Mouse (Mus musculus) adrenal gland, adult 2 months (tissue): ENCODE data around the gene Abcc9. TPM values are rescaled to one million over a fixed set of nuclear protein-coding genes. Genes with fewer than 3 reads are reported as not detected.

ENCODE experiments used
- DNase-seq: peaks from one replicate; pipeline ENCODE4 v3.0.0; 2021
- polyA plus RNA-seq: library from polyadenylated mRNA; depleted of rRNA; stranded (reverse); fragments of >200 nt; gene quantifications from 2 replicates; pipeline ENCODE4 v1.2.3, GENCODE M21; 2012
- total RNA-seq, 2 experiments: library from RNA; stranded (reverse); gene quantifications; 2 replicates each; pipeline ENCODE4 v1.2.3; 2021

Gene Abcc9
- total and polyA plus RNA-seq, 3 experiments = 3.1 to 17.3 (median 13.7) TPM

DNA sequence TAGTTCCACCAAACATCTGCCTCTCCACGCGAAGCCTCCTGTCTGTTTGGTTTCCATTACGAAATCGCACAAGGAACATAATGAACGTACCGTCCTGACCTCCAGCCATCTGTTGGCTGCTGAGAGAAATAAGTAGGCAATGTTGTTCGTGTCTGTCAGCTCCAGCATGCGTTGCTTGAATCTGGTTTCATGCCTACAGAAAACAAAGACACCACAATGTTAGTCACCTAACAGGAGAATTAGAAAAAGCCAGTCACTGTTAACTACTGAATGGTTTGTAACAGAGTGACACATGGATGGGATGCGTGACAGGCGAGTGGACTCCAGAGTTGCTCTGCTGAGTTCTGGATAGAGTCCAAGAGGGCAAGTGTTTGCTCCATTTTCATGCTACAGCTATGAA, 87.8 kb downstream of the Abcc9 start:
- DNase-seq = peak; percentile 3

DNA sequence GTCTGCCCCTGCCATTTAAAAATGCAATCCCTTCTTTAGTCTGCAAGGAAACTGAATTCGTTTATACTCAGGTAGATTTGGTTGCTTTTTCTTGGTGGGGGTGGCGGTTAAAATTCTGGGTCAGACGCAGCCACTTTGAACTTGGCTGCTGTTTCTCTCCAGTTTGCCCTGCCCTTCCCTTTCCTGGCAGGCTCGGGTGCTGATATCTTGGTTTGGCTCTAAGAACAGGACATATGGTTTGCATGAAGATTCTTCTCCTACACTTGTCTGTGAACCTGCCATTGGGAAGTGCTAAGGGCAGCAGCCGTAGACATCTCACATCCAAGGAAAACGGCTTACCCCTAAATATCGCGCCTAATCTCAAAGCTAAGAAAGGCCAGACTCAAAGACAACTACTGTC, 89.7 kb downstream of the Abcc9 start:
- DNase-seq = no peak

DNA sequence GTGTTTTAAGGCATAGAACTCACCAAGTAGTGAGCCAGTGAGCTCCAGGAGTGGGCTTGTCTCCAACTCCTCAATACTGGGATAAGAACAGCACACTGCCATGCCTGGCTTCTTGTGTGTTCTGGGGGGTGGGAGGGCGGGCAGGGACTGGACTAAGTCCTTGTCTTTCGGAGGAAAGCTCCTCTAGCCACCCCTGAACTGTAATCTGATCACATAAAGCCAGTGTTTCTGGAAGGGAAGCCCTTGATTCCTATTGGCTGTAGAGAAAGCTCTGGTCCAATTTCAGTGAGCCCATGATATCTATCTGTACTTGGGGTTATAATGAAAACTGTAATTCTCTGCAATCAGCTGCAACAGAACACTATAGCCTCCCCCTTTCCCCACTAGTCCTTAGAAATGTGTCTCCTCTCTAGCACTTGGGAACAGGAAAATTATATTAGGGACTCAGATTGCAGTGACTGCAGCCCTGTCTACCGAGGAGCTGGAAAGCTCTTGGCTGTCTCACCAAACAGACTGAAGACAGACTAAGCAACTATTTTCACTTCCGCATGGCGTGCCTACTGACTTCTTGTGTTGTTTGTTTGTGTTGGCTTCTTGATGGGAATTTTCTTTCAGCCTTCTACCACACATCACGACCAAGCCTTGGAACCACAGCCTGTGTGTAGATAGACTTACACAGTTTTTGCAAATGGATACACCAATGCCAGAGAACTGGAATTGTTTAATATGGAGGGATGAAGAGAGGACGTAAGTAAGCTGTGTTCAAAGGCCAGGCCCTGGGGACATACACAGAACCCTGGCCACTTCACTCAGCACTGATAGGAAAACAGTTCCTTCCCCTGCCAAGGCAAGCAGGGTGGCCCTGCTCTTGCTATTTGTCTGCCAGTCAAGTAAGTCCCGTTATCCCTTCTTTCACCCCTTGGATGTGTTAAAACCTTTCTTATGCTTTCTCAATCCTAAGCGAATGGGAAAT, 92.4 kb downstream of the Abcc9 start:
- no peak for DNase-seq

DNA sequence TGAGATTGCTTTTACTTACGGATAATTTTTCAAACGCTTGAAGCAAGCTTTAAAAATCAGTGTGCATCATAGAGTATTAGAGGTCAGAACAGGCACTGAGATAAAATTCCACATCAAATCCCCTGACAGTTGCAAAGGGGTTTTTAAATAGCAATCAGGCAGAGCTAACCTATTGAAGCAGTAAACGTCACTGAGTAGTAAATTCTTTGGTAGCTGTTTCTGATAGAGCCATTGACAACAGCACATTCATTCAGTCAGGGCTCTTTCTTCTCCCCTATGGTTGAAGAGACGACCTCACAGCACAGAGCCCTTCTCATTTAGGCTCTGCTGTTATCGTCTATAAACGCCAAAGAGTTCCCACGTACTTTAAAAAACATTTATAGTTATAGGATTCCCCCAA, 95.0 kb downstream of the Abcc9 start:
- no peak for DNase-seq

DNA sequence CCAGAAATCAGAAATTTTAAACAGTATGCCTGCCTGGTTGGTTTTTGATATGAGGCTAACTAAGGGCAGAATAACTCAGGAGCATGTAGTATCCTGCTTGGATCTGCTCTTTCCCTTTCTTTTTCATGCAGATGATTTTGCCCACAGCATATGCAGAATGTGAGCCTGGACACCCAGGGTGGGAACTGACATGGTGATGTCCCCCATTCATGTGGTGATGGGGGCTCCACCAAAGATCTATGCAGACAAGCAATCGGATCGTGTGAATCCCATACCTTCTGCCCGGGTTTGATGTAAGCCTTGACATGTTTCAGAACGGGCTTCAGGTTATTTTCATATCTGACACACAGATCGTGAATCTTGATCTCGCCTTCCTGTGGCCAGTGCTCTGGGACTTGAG, 99.3 kb downstream of the Abcc9 start:
- no peak for DNase-seq

DNA sequence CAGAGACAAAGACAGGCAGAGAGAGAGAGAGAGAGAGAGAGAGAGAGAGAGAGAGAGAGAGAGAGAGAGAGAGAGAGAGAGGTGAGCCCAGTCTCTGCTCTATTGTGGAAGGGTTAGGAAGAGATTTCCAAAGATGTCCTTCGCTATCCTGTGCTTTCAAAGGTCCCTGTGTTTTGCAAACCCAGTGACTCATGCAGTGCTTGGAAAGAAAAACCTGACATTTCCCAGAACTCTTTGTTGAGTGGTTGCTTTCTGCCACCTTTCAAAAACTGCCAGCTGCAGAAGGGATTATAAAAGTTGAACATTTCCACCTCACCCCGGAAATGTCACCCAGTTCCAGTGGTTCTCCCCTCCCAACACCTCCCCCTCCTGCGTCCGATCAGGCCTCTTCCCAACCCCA, 123.3 kb downstream of the Abcc9 start:
- DNase-seq = peak; percentile 67

DNA sequence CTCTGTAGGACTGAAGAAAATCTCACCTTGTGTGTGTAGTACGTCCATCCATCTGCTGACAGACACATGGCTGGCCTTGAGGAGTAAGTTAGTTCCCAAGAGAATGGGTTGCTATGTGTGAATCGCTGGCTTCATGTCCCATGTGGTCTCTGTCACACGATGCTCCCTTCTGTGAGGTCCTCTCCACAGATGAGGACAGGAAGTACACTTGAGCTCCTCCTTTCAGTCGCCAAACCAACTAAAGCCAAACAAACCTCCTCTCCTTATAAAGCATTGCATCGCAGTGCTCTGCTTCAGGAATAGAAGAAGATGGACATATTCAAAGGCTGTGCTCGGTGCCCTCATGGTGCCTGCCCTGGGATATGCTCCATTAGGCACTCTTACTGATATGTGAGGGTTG, 124.3 kb downstream of the Abcc9 start:
- no peak for DNase-seq

DNA sequence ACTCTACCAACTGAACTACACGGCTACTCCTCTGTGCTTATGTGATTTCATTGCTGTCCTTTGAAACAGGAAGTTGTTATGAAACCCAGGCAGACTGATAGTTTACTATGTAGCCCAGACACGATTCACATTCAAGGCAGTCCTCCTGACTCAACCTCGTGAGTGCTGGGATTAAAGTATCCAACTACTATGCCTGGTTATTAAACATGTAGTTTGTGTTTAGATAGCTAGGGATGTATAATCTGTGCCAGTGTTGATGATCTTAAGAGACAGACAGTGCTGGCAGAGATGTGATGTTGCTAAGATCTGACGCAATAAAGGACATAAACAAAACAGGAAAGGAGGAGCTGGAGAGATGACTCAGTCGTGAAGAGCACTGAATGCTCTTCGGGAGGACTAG, 129.2 kb downstream of the Abcc9 start:
- DNase-seq = no peak

DNA sequence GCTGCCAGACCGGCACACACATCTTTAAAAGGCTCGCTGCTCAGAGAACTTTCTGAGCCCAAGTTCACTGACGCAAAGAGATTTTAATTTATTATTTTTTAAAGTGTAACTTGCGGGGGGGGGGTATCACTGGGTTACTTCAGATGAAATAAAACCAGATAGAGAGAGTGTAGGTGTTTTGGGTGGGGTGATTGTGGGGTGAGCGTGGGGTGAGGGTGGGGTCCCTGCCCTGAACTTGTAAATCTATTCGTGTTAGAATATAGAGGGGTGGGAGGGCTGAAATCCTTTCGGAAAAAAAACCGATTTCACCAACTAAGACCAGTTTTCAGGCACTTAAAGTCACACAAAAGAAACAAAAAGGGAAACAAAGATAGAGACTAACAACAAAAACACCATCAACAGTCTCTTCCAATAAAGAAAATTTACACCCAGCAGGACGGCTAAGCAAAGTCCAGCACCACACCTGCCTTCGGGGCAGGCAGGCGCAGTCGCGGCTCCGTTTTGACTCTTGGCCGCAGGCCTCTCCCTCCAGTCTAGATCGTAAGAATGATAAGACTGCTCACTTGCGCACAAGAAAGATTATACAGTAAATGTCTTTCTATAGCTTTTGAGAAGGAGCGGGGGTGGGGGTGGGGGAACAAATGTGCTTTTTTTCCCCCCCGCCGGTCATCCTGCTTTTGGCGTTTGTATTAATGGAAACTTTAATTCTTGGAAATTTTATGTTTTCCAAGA, 130.3 kb downstream of the Abcc9 start:
- DNase-seq = peak; percentile 29

DNA sequence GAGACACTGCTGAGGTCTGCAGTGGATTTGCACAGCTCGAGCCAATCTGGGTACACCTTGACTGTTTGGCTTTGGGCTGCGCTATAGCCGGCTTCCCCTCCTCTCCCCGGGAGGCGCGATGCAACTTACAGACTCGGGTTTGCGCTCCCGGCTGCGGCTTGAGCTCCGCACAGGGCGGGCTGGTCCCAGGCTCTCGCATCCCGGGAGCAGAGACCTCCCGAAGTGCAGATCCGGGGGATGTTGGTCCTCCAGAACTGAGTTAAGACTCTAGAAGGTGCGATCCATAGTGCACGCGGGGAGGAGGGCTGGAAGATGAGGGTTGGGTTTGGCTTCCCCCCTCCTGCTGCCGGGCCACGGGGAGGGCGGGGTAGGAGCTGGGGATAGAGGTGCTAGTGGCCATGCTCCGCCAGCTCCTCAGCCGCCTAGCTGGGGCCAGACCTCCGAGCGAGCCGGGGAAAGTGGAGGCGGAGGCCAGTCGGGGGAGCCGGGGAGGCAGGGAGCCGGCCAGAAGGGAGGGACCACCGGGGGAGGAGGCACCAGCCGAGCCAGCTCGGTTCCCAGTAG, 131.0 kb downstream of the Abcc9 start, which contains the start of gene Kcnj8:
Gene Kcnj8, minus strand, starts transcription at position 560 of the 564 bp plus-strand sequence.
- DNase-seq = peak; percentile 81

DNA sequence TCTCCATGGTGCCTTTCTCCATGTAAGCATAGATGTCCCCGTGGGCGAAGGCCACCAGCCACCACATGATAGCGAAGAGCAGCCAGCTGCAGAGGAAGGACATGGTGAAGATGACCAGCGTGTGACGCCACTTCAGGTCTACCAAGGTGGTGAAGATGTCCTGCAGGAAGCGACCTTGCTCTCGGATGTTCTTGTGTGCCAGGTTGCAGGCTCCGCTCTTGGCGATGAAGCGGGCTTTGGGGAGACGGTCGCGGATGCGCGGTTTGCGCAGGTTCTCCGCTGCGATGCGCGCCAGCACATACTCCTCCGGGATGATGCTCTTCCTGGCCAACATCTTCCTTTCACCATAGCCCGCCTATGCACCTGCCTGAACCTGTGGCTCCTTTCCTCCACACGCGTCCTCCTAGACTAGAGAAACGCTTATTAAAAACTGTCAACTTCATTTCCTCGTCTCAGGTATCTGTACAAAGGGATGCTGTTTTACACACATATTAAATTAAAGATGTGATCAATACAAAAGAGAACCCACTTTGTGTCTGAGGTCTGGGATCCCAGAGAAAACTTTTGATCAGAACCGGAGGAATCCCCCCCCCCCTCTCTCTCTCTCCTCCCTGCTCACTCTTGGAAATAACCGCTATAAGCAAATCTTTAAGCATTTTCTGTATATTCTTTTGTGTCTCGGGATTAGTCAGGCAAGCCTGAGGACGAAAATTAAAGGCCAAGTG, 131.9 kb downstream of the Abcc9 start:
- DNase-seq = no peak

DNA sequence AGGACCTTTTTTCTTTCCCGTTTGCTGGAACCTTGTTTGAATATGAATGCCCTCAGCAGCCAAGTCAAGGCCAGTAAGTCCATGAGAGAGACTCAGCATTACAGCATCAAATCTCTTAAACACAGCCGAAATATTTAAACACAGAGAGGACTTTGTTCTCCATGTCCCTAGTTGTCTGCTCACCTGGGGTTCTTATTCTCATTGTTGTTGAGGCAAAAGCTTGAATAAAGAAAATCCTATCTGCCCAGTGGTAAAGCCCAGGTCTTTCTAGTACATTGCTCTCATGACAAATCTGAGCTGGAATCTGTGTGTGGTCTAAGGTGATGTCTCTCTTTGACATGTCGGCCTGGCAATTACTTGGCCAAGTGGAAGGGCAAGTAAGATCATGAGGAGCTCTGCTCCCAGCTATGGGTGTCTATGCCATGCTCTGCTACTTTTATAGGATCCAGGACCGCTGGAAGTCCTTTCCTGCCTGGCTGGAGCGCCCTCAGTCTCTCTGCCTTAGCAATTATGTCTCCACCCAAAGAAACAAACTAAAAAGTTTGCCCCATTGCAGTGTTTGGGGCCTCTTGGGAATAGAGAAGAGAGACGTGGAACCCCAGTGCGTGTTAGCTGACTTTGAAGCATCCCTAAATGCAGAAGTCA, 133.3 kb downstream of the Abcc9 start:
- DNase-seq = no peak

DNA sequence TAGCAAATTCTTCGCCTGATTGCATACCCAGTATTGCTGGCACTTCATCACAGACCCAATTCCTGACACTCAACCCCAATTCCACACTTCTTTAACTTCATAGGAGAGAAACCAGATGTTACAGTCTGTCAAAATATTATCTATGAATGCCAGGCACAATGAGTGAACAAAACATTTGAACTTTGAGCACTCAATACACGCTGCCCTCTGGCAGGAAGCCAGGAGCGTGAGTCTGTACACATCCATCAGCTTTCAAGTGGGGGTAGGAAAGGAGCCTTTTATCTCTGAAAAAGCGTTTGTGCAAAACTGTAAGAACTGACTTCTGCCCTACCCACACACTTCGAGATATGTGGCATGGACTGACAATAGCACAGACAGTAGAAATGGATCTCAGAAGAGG, 134.7 kb downstream of the Abcc9 start:
- peak; percentile 84 for DNase-seq

DNA sequence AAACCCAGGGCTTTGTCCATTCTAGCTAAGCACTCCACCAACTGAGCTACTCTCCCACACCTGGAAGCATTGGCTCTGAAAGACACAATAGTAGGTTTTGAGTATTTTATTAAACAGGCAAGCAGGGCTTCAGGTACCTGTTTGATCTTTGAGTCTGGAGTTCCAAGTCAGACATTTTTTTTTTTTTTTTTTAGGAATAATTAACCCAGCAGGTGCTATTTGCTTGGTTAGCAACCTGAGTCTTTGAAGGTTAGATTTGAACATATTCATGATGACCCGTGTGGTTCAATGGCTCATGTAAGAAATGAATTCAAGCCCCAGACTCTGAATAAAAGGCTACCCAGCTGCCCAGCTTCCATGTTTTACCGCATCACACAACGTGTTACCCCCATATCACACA, 137.4 kb downstream of the Abcc9 start:
- DNase-seq = no peak

DNA sequence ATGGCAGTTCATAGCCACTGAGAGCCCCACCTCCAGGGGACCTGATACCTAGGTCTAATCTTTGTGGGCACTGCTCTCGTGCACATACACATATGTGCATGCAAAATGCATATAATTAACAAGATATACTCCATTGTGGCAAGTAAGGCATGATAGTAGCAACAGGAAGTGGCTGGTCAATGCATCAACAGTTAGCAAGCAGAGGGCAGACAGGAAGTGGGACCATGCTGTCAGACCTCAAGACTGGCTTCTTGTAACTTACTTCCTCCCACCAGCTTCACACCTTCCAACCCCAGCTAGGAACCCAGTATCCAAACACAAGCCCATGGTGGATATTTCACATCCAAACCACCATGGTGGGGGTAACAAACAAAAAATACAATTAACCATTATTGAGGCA, 141.0 kb downstream of the Abcc9 start:
- no peak for DNase-seq

DNA sequence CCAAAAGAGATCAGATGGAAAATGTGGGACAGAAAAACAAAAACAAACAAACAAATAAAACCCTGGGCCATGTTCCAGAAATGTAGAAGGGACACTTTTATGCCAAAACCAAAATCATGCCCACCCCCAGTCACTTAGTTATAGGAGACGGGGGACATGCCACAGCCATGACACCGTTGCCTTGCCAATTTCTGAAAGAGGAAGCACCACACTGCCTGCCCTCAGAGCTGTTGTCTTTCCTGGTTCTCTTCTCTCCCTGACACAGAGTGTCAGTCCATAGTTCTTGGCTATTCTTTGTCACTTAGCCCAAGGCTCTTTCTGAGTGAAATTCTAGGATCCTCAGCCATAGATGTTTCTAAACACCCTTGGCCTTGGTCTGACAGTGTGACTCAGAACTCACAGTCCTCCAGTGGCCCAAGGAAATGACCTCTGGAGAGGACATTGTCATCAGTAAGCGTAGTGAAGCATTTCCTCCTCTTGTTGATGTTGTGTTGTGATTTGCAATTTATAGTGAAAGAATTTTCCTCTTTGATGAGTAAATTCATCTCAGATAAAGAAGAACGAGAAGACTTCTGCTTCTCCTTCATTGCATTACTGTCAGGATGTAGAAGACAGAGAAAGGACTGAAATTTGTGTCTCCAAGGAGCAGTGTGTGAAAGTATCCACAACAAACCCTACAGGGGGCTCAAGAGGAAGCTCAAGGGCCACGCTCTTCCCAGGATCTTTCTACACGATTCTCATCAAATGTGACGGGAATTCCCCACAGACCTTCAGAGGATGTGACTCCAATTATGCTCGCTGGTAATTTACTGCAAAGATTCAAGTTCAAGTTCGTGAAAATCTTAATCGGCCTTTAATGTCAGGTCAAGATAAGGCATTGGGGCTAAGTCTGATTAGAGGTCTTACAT, 143.1 kb downstream of the Abcc9 start:
- DNase-seq = peak; percentile 65

DNA sequence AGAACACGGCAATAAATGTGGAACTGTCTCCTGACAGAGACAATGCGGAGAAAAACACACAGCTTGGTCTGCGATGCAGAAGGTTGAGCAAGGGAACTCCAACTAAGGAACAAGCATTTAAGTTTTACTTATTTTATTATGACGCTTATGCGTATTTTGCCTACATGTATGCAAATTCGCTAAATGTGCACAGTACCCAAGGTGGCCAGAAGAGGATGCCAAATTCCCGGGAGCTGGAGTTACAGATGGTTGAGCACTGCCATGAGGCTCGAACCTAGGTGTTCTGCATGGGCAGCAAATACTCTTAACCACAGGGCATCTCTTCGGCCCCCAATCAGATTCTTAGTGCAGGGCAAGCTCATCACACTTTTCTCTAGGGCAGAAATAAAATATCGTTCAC, 144.0 kb downstream of the Abcc9 start:
- no peak for DNase-seq

DNA sequence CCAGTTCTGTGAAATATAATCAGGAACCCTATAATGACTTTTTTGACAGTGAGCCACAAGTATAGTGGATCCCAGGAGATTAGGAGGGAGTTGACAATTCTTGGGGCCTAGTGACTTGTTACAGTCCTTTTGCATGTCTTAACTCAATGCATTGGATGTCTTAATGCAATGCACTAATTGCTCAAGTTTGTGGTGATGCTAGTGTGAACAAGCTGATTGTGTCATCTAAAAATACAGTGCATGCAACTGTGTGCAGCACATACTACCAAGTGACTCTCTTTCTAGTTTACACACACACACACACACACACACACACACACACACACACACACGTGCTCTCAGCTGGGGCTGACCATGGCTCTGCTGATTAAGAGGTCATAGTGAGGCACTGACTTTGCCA, 146.1 kb downstream of the Abcc9 start:
- DNase-seq = no peak

DNA sequence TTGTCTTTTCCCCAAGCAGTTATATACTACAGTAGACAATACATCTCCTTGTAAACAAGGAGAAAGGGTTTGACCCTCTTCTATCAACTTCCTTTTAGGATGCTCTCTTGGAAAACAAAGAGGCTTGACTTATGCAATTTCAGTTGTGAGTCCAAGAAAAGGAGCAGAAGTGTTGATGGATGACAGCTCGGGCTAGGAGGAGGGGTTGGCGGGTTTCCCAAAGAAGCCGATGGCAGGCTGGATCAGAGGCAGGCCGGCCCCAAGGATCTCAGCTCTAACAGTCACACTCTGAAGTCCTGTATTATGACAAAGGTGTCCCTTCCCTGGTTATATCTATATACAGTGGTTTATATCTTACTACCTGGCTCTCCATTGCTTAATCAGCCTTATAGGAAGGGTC, 150.6 kb downstream of the Abcc9 start:
- peak; percentile 44 for DNase-seq

DNA sequence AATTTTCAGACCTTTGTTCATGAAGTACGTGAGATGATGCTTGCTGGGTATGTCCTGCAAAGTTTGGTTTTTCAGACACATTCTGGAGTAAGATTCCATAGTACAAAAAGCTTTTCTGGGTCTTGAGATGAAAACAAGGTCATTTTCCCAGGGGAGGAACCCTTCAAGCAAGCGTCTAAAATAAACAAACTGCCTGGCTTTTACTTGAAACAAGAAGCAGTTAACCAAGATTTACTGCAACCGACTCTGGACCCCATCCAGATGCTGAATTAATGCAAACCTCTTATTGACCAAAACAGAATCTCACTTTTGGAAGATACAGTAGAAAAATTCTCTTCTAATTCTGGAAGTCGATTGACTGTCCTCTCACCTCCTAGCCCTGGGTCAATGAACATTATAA, 151.2 kb downstream of the Abcc9 start:
- no peak for DNase-seq

DNA sequence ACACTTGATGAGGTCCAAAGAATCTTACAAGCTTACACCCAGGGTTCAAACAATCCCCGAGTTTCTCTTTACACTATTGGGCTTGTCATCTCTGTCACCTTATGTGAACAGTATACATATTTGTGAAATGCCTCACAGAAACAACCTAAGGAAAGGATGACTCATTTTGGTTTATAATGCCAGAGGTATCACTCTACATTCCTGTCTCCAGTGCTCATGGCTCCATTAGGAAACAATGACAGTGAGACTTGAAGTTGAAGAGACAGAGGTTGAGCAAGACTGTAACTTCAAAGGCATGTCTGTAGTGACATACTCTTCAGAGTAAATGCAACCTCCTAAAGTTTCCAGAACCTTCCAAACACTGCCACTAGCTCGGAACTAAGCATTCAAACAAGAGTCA, 153.7 kb downstream of the Abcc9 start:
- DNase-seq = no peak
